Mouse (Mus musculus): ENCODE data around the gene Sfrp5. TPM values are rescaled to one million over a fixed set of nuclear protein-coding genes. Genes with fewer than 3 reads are reported as not detected.

The Sfrp5 gene
- not detected in 2 replicates for polyA plus RNA-seq (2012; ENCODE audit: insufficient read depth, low replicate concordance)

DNA sequence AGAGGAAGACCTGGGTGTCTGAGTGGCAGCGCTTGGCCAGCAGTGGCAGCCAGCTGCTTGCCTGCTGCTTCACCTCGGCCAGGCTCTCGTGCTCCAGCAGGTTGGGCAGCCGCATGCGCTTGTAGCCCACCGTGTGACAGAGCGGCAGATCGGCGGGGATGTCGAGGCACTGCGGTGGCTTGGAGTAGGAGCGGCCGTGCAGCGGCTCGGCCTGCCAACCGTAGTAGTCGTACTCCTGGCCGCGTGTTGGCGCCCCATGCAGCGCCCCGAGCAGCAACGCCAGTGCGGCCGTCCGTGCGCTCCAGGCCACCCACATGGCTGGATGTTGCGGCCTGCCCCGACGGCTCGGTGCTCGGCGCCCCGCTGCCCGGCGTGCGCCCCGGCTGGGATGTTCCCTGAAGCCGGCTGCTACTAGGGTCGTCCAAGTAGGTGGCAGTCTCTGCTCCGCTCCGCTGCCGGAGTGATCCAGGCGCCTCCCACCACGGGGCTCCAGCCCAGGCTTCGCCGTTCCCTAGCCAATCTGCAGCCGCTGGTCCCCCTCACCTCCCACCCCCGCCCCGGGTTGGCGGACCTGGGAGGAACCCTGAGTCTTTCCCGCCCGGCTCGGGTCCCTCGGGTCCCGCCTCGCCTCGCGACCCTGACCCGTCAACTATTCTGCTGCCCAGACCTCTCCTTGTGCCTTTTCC is at the start of gene Sfrp5:
Sfrp5 (minus strand) TSS at position 557 of the 686 bp plus-strand sequence.
- Histone ChIP-seq H3K36me3 (replicated peaks; ENCODE audit: low read length) (no peaks in the 10 kb centered on the region), H3K9me3 (no peaks in the 10 kb centered on the region; the same call in 1 of the 2 replicates), H3K4me3 (replicated peaks) (peak within 1 kb of the TSS; percentile 33), H3K4me1 (peaks cover 17% of the 10 kb centered on the region), H3K27me3 (replicated peaks) (peaks cover 86% of the 10 kb centered on the region)
- TF ChIP-seq GATA1 (IDR thresholded peaks at IDR 0.05; ENCODE audit: borderline replicate concordance, low read length), result no peak

- Histone ChIP-seq H3K27me3 (replicated peaks) (peaks cover 55% of the 10 kb centered on the region), H3K36me3 (replicated peaks; ENCODE audit: low read length) (no peaks in the 10 kb centered on the region), H3K9me3 (no peaks in the 10 kb centered on the region), H3K4me1 (no peaks in the 10 kb centered on the region), H3K4me3 (replicated peaks) (no peak overlapping the region)
- TF ChIP-seq GATA1 (IDR thresholded peaks at IDR 0.05; ENCODE audit: borderline replicate concordance, low read length) (no peak), FLI1 (IDR thresholded peaks at IDR 0.05; ENCODE audit: low read length) (no peak)
Observed at GRCm38 (mm10) chr19:42249976-42250914, 48.2 kb upstream of the Sfrp5 start.

GRCm38 (mm10) chr19:42247519-42247918 is 45.5 kb upstream of the Sfrp5 start, which contains the start of gene Golga7b:
Gene Golga7b, plus strand, starts transcription at chr19:42247574.
- no peaks in the 10 kb centered on the region for H3K9me3 ChIP-seq
- no peaks in the 10 kb centered on the region for H3K36me3 ChIP-seq (replicated peaks; ENCODE audit: low read length)
- TF ChIP-seq FLI1 (IDR thresholded peaks at IDR 0.05; ENCODE audit: low read length) (no peak), GATA1 (IDR thresholded peaks at IDR 0.05; ENCODE audit: borderline replicate concordance, low read length) (no peak)
- H3K27me3 ChIP-seq (replicated peaks), result peaks cover 49% of the 10 kb centered on the region
- no peak within 1 kb of the TSS for H3K4me3 ChIP-seq (replicated peaks)
- no peaks in the 10 kb centered on the region for H3K4me1 ChIP-seq

GRCm38 (mm10) chr19:42246626-42247025 is 44.6 kb upstream of the Sfrp5 start:
- TF ChIP-seq FLI1 (IDR thresholded peaks at IDR 0.05; ENCODE audit: low read length) (no peak), GATA1 (IDR thresholded peaks at IDR 0.05; ENCODE audit: borderline replicate concordance, low read length) (no peak)
- H3K9me3 ChIP-seq, result no peaks in the 10 kb centered on the region

DNA sequence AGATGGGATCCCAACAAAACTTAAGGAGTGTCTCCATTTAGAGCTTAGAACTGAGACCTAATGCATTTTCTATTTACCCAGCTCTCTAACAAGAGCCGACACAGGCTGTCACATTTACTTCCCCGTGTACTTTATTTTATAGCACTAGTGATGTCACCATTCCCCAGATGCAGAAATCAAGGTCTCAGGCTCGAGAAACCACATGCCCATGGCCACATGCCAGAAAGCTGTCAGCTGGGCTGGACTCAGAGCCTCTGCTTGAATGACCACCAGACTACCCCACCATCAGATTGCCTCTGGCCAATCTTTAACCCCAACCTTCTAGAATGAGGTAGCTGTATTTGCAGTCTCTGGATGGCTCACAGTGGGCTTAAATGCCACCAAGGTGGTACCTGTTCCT is 41.3 kb upstream of the Sfrp5 start:
- H3K4me3 ChIP-seq (replicated peaks), result no peak overlapping the region
- H3K36me3 ChIP-seq (replicated peaks; ENCODE audit: low read length), result no peaks in the 10 kb centered on the region
- no peak for TF ChIP-seq FLI1 (IDR thresholded peaks at IDR 0.05; ENCODE audit: low read length)
- no peak for TF ChIP-seq GATA1 (IDR thresholded peaks at IDR 0.05; ENCODE audit: borderline replicate concordance, low read length)
- H3K9me3 ChIP-seq, result no peaks in the 10 kb centered on the region
- H3K4me1 ChIP-seq, result no peaks in the 10 kb centered on the region
- peaks cover 58% of the 10 kb centered on the region for H3K27me3 ChIP-seq (replicated peaks)

More at GRCm38 (mm10) chr19:42246626-42247025, 44.6 kb upstream of the Sfrp5 start:
- Histone ChIP-seq H3K27me3 (replicated peaks) (peaks cover 53% of the 10 kb centered on the region), H3K4me3 (replicated peaks) (no peak overlapping the region), H3K4me1 (no peaks in the 10 kb centered on the region), H3K36me3 (replicated peaks; ENCODE audit: low read length) (no peaks in the 10 kb centered on the region)

DNA sequence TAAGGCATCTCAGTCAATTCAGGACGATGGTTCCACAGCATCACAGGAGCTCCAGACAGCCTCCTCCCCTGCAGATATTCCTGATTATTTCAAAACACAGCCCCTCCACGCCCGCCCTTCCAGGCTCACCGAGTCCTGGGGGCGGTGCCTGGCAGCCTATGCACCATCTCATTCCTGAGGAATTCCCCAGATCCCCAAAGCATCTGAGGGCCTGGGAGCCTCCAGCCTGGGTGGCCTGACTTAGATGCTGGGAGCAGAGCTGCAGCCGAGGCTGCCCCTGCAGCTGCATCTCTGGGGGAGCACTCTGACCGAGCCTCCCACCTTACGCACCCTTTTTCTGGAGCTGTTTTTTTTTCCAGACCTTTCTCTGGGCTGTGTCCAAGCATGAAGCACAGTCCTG is 38.8 kb upstream of the Sfrp5 start:
- Histone ChIP-seq H3K36me3 (replicated peaks; ENCODE audit: low read length) (no peaks in the 10 kb centered on the region), H3K9me3 (no peaks in the 10 kb centered on the region), H3K27me3 (replicated peaks) (peaks cover 50% of the 10 kb centered on the region), H3K4me1 (no peaks in the 10 kb centered on the region), H3K4me3 (replicated peaks) (no peak overlapping the region)
- TF ChIP-seq FLI1 (IDR thresholded peaks at IDR 0.05; ENCODE audit: low read length) (no peak), GATA1 (IDR thresholded peaks at IDR 0.05; ENCODE audit: borderline replicate concordance, low read length) (no peak)

DNA sequence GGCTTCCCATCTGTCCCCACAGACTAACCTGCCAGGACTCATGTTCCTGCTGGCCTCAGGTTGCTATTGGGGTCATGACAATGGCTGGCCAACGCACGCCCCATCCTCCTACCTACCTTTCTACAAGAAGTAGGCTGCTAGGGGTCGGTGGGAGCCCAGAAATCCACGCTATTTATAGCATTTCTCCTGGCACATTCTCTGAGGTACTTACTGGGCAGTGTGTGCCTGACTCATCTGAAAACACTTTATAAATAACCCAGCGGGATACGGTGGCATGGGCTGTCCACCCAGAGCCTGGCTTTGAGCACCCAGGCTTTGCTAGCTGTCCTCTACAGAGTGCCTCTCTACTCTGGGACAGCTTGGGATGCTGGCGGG is 36.3 kb upstream of the Sfrp5 start:
- no peaks in the 10 kb centered on the region for H3K4me1 ChIP-seq
- peaks cover 42% of the 10 kb centered on the region for H3K27me3 ChIP-seq (replicated peaks)
- no peak for TF ChIP-seq FLI1 (IDR thresholded peaks at IDR 0.05; ENCODE audit: low read length)
- TF ChIP-seq GATA1 (IDR thresholded peaks at IDR 0.05; ENCODE audit: borderline replicate concordance, low read length), result no peak
- H3K4me3 ChIP-seq (replicated peaks), result no peak overlapping the region
- no peaks in the 10 kb centered on the region for H3K9me3 ChIP-seq
- H3K36me3 ChIP-seq (replicated peaks; ENCODE audit: low read length), result no peaks in the 10 kb centered on the region

- Histone ChIP-seq H3K4me3 (replicated peaks) (no peak overlapping the region), H3K27me3 (replicated peaks) (peaks cover 44% of the 10 kb centered on the region), H3K4me1 (no peaks in the 10 kb centered on the region), H3K36me3 (replicated peaks; ENCODE audit: low read length) (no peaks in the 10 kb centered on the region), H3K9me3 (no peaks in the 10 kb centered on the region)
- TF ChIP-seq FLI1 (IDR thresholded peaks at IDR 0.05; ENCODE audit: low read length) (no peak), GATA1 (IDR thresholded peaks at IDR 0.05; ENCODE audit: borderline replicate concordance, low read length) (no peak)
Observed at GRCm38 (mm10) chr19:42237602-42238340, 35.7 kb upstream of the Sfrp5 start.

DNA sequence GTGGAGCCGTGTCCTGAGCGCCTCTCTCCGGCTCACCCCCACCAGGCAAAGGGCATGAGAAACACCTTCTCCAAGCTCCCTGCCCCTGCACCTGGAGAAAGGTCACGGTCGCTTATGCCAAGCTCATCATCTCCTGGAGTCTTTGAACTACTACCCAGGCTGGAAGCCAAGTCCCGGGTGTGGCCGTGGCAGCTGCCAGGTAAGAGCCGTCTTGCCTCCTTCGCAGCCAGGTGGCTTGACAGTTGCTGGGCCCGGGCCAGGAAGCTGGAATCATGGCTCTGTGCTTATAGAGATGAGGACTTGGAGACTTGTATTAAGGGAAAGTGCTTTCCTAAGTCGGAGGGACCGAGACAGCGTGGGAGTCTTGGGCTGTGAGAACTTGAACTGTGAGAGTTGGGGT is 28.9 kb upstream of the Sfrp5 start:
- Histone ChIP-seq H3K27me3 (replicated peaks) (peaks cover 29% of the 10 kb centered on the region), H3K4me3 (replicated peaks) (no peak overlapping the region), H3K4me1 (0 out of 2 replicates have a peak, but pooled peaks cover 5% of the 10 kb centered on the region), H3K9me3 (no peaks in the 10 kb centered on the region), H3K36me3 (replicated peaks; ENCODE audit: low read length) (no peaks in the 10 kb centered on the region)
- TF ChIP-seq GATA1 (IDR thresholded peaks at IDR 0.05; ENCODE audit: borderline replicate concordance, low read length) (no peak), FLI1 (IDR thresholded peaks at IDR 0.05; ENCODE audit: low read length) (no peak)

Data from megakaryocyte, embryonic 14.5 days (primary cell).